Mouse (Mus musculus): ENCODE data around the gene Gm40193.

DNA sequence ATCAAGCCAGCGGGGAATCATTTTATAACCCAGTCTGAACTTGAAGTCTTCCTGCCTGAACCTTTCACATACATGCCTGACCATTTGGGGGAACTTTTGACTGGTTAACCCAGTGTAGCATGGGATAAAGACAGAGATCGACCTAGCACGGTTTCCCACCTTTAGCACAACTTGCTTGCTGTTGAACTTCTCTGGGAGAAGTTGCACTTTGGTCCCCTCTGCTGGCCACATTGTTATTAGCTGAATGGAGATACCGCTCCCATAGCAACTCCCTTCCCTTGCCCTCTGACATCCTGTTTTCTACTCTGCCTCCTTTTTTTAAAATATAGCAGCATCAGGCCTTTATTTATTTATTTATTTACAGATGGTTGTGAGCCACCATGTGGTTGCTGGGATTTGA lies 26.4 kb downstream of the Gm40193 start:
- TF ChIP-seq CTCF (IDR thresholded peaks at IDR 0.05; ENCODE audit: insufficient read depth, low read depth, low read length) (no peak), POLR2A (IDR thresholded peaks at IDR 0.05; ENCODE audit: insufficient read depth, low read depth, low read length) (no peak)

All from olfactory bulb, adult 2 months (tissue).